Mouse (Mus musculus) mouse trophoblast stem cell (cell line): ENCODE data around the gene Rps27rt.
"Not testable (repeated sequence)": the region's sequence is repeated elsewhere in the genome, so short reads cannot be mapped to it uniquely, and the experiment has no call there.

Experiments
- in situ Hi-C, 2 experiments: fragments of 300-500 bp; cut with MseI, MboI; formaldehyde crosslinking; loops; 2 replicates in 1 of 2; 3 replicates in 1 of 2; pipeline ENCODE4 v1.15.1; 2025

The Rps27rt gene

DNA sequence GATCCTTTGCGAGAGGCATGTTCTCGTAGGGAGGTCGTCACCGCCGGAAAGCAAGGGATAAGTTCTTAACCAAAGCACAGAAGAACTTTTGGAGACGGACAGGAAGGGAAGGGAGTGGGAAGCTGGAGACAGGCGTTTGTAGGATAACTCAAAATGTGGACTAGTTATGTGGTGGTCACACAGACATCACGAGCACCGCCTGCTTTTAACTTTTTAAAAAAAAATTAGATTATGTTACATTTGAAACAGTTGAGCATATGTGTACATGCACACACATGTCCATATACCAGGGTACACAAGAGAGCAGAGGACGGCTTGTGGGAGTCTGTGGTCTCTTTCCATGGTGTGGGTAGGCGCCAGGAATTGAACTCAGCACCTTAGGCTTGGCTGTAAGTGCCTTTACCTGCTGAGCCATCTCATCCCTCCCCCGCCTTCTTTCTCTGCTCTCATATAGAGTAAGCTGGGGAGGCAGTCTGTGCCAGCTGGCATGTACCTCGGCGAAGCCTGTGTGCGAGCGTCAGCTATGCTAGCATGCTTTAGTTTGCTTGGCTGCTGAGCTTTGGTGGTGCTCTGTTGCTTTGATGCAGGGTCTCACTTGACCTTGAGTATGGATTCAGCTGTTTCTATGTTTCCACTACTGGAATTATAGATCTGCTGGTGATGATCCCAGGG, at the start of gene Rps27rt:
Rps27rt (minus strand) TSS at position 51 of the 672 bp plus-strand sequence.
- in situ Hi-C loops: no loop called here

DNA sequence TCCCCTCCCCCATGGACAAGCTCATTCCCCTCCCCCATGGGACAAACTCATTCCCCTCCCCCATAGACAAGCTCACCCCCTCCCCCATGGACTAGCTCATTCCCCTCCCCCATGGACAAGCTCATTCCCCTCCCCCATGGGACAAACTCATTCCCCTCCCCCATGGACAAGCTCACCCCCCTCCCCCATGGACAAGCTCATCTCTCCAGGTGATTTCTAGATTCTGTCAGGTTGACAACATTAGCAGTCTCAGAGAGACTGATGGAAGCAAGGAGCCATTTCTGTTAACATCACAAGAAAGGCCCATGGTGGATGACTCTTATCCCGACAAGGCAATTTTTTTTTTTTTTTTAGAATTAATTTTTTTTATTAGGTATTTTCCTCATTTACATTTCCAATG, 48.5 kb upstream of the Rps27rt start:
- in situ Hi-C loops: not testable (repeated sequence)

DNA sequence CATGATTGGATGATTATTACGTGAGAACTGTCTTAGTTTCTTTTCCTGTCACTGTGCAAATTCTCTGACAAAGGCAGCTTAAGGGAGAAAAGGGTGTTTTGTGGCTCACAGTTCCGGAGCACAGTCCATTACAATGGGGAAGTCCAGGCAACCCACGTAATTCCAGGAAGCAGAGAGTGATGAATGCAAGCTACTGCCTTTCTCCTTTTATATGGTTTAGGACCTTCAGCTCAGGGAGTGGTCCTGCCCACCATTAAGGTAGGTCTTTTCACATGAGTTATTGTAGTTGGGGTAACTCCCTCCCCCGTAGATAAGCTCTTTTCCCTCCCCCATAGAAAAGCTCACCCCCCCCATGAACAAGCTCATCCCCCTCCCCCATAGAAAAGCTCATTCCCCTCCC, 48.0 kb upstream of the Rps27rt start:
- in situ Hi-C loops: no loop called here

DNA sequence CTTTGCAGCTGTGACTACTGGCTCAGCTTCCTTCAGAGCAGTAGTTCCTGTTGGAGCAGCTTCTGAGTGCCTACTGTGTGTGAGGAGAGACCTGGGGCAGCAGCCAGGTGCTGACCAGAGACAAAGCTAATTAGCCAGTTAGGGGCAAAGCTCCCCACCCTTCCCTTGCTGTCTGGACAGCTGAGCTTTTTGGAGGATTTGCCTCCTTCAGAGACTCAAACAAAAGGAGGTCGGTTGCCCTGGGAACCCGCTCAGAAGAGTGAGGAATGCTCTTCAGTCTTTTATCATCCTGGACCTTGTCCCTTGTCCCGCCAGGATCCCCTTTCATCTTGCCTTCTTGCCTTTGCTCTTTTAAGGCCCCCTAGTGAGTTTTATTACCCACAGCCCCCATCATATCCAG, 46.8 kb upstream of the Rps27rt start:
- in situ Hi-C loops: no loop called here

DNA sequence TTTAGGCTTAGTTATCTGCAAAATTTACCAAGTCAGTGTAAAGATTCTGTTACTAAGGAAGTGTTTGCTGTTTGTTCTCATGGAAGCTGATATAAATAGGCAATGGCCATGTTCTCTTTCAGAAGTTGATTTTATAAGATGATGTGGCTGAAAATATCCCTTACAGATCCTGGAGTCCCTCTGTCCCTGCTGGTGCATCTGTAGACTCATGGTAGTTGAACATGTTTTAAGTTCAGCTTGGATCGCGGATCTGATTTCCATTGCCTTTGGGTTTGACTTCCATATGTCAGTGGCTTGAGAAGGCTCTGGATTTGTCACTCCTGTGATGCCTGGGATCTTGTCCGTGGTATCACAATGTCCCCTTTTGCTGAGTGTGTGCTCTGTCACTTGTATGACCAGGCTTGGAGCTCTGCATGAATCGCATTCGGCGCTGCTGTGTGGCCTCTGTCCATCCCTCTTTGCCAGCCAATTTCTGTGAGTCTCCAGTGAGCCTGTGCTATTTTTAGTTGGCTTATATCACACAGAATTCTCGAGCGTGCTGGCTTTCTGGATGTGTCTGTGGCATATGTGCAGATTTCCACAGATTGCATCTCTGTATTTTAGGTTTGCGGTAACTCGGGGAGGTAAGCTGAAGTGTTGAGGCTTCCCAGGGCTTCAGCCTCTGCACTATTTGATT, 41.3 kb upstream of the Rps27rt start:
- in situ Hi-C loops: no loop called here

DNA sequence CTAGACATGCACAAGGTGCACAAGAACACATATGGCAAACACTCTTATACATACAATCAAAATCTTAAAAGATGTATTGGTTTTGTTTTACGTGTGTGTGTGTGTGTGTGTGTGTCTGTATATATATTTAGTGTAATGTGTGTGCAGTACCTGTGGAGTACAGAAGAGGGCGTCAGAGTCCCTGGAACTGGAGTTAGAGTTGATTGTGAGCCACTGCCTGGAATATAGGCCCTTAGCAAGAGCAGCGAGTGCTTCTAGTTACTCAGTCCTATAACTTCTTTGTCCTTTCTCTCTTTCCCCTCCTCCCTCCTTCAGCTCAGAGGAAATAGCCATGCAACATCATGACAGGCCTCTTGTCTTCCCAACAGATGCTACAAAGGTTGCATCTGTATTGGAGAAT, 40.6 kb upstream of the Rps27rt start:
- in situ Hi-C loops: no loop called here

DNA sequence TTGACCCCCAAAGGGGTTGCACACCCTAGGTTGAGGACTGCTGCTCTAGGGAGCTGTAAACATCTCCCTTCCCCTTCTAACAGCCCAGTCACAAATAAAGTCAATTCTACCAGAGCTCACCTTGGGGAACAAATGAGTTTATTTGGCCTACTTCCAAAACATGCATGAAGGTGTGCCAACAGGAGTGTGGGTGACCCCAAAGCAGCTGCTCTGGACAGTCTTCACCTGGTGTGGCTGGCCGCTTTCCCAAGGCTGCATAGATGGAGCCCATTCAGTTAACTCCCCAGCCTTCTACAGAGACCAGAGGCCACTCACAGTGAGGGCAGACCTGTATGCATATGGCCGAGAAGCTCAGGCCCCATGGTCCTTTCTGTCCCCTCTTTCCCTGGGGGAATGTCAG, 38.9 kb upstream of the Rps27rt start:
- in situ Hi-C loops: no loop called here

DNA sequence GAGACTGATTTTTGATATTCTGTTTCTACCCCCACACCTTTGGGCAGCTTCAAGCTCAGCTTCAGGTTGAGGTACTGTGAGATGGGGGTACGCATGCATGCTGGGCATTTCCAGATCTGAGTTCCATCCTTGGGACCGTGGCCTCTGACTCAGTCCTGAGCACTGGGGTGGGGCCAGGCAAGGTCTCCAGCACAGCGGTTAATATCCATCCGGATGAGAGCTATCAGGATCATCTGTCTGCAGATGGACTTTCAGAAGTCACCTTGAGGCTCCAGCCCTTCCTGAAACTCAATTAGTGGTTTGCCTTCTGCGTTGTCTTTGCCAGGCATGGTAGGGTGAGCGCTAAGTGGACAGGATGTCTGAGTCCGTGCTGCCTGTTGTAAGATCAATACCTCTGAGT, 37.6 kb upstream of the Rps27rt start:
- in situ Hi-C loops: no loop called here

DNA sequence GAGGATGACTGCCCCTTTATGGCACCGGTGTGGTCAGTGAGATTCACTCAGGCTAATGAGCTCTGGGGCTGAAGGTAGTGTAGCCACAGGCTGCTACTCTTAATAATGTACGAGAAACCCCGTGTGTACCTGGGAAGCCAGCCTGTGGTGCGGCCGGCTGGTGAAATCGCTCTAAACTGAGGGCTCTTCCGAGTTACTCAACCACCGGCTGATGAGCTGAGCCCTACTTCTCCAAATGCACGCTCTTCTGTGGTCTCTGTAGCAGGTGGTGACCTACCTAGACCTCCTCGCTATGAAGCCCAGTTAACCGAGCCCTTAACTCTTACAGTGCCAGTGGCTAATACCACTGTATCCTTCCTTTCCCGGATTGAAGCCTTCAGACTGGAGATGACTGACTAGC, 29.8 kb upstream of the Rps27rt start:
- in situ Hi-C loops: no loop called here

DNA sequence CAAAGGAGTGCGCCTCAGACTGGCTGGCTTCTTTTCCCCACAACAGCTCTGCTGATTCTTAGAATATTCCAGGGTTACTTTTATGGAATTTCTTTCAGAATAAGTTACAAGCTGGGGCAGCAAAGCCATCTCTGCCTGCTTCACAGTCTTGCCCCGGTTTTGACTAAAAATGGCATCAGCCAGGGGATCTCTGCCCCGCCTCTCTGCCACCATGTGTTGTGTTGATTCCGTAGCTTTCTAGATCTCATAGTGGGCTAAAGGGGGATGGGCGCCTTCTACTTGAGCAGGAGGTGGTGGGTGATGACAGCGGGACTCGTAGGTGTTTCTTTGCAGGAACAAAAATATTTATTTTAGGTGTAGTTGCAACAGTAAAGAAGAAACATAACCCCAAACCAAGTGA, 25.7 kb upstream of the Rps27rt start:
- in situ Hi-C loops: no loop called here

DNA sequence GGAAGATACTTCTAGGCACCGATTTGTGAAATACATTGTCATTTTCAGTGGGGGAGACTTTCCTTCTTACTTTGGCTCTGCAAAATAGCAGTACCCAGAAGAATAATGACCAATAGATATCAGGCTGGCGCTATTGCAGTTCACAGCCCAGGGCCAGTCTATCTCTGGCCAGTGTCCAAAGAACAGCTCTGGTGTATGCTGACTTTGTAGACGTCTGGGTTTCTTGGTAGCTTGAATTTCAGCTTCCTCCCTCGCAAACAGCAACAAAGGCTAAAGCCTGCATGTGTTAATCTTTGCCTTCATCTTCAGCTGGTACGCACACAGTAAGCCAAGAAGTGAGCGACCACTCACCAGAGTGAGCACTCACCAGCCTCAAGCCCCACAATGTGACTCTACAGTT, 25.2 kb upstream of the Rps27rt start:
- in situ Hi-C loops: no loop called here

DNA sequence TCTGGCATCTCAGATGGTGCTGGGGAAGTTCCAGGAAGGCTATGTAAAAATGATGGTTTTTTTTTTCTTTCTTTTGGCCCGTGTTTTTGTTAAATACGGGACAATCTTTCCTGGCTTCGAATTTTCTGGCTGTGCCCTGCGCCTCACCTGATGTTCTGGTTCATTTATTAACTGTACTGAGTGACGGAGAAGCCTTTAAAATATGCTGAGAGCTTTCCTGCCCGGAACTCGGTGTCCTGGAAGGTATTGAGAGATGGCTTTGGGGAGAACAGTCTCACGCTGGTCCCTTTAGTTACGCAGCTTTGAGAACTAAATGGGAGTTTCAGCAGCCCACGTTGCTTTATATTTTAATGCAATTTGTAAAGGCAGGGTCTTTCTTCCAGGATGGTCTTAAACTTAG, 22.9 kb upstream of the Rps27rt start:
- in situ Hi-C loops: no loop called here

DNA sequence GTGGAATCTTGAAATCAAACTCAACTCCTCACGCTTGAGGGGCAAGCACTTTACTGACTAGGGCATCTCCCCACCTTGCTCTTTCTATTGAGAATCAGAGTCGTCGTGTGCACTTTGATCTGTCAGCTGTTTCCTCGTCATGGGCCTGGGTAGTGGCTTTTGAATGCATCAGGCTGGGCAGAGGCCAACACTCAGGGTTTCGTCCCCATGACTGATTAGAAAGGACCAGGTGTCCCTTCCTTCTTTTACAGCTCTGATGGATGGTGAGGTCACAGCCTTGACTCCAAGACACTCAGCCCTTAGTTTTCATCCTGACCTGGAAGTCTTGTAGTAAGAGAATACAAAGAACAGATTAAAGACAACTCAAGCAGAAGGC, 17.2 kb upstream of the Rps27rt start:
- in situ Hi-C loops: no loop called here

DNA sequence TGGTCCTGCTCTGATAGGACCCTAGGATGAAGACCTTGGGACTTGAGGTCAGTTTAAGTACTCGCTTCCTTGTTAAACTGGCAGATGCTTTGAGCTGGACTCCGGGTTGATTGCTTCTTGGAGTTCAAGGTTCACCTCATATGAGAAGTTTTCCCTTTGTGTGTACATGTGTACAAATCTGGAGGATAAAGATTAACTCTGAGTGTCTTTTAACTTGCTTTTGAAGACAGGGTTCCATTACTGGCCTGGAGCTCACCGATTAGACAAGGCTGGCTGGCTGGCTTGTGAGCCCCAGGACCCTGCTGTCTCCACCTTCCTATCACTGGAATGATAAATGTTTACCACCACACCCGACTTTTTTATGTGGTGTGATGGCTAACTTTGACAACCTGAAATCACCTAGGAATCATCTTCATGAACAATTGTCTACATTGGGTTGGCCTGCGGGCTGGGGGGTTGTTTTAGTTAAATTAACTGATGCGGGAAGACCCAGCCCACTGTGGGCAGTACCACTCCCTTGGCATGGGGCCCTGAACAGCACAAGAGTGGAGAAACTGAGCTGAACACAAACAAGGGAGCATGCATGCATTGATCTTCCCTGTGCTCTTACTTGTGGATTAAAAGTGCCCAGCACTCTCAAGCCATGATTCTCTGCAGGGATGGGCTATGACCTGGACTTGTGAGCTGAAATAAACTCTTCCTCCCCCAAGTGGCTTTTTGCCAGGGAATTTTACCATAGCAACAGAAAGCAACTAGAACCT, 16.7 kb upstream of the Rps27rt start:
- in situ Hi-C loops: no loop called here

DNA sequence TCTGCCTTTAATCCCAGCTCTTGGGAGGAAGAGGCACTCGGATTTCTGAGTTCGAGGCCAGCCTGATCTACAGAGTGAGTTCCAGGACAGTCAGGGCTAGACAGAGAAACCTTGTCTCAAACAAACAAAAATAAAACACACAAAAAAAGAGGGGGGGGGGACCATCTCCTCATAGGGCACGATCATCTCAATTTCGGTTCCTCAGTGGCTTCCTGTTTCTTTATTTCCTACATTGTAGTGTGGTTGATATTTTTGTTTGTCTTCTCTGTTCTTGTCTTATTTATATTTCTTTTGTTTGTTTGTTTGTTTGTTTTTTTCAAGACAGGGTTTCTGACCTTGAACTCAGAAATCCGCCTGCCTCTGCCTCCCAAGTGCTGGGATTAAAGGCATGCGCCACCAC, 13.9 kb upstream of the Rps27rt start:
- in situ Hi-C loops: no loop called here

DNA sequence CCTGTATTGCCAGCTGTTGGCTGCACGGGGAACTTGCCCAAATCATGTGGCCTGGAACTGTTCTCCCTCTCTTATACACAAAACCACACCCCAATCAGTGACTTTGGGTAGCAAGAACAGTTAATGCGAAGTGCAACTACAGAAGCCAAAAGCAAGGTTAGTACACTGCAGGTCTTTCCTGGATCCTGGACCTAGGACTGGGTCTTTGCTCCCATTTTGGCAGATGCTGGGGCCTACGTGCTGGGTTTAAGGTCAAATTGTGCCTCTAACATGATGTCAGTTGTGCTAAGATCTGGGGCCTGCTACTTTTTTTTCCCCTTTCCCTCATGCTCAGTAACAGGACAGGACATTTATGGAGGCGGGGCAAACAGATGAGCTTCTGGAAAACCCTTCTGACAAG, 13.2 kb upstream of the Rps27rt start:
- in situ Hi-C loops: no loop called here

DNA sequence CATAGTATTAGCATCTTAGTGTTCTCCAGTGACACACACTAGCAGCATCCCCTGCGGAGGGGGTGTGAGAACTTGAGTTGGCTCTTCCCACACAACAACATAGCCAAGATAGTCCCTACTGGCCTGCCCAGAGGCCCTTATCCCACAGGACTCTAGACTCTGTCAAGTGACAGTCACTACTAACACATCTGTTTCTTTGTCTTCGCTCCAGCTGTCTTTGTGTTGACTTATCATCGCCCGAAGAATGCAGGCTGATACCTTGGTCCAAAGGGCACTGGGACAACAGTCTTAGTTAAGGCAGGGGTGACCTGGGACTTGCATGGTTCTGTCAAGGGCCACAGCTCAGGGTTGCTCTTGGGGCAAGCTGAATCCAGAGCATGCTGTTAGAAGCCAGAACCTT, 12.7 kb upstream of the Rps27rt start:
- in situ Hi-C loops: no loop called here

DNA sequence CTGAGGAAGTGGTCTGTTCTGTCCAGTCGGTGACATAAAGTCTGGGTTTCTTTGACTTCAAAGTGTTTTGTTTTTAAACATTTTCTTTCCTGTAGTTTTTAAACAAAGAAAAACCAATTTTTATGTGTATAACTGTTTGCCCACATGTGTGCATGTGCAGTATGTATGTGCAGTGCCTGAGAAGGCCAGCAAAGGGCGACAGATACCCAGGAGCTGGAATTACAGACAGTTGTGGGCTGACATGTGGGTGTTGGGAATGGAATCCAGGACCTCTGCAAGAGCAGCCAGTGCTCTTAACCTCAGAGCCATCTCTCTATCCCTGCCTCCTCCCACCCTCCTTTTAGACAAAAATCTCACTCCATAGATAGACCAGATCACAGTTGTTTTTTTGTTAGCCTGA, 10.0 kb upstream of the Rps27rt start:
- in situ Hi-C loops: no loop called here

DNA sequence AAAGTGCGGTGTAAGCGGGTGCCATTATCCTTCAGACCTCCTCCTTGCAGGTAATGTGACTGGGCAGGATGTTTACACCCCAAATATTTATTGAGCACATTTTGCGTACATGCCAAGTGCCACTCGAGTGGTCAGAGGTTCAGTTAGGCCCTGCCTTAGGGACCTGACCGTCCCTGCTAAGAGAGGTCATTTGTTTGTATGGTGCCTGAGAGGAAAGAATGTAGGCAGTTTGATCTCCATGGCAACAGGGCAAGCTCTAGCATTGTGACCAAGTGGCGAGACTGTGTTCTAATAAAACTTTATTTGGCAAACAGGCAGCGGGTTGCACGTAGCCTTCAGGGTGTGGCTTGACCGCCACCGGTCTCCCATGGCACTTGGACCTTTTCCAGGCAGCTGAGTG, 7.9 kb upstream of the Rps27rt start:
- in situ Hi-C loops: no loop called here

DNA sequence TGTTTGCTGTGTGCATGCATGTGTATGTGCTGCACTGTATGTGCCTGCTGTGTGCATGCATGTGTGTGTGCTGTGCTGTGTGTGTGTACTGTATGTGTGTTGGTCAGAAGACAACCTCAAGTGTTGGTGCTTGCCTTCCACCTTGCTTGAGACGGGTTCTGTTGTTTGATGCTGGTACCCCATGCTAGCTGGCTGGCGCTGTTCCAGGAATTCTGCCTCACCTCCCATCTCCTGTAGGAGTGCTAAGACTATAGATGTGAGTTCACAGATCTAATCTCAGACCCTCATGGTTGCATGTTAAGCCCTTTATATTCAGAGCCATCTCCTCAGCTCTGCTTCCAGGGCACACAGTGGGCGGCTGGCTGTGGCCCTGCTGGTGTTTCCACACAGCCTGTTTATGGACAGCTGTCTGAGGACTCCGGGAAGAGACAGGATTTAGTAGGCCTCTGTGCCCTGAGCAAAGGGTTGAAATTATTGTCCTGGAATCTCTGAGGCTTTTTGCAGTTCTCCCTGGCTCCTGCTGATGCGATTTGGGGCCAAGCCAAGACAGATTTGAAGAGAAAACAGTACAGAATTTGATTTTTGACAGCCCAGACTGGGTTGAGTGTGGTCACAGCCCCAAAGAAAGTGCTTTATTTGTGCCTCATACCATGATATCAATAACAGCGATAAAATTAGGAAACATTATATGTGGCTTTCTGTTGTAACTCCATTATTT, 6.2 kb upstream of the Rps27rt start:
- in situ Hi-C loops: no loop called here

DNA sequence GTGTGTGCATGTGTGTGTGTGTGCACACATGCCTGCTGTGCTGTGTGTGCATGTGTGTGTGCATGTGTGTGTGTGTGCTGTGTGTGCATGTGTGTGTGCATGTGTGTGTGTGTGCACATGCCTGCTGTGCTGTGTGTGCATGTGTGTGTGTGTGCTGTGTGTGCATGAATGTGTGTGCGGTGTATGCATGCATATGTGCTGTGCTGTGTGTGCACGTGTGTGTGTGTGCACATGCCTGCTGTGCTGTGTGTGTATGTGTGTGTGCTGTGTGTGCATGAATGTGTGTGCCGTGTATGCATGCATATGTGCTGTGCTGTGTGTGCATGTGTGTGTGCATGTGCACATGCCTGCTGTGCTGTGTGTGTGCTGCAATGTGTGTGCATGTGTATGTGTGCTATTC, 5.5 kb upstream of the Rps27rt start:
- in situ Hi-C loops: no loop called here

DNA sequence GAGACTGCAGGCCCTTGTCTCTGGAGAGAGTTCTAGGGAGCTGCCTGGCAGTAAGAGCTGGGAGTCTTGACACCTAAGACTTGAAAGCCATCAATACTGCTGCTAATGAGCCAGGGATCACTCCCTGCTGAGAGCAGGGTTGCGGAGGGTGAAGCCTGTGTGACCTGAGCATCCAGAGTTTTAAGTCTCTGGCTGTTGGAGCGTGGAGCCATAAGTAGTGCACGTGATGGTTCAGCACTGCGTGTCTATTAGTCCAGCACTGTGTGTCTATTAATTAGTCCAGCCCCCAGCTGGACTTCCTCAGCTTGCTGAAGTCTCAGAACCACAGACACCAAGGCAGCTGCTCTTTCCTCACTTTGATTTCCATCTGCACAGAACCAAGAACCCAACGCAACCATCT, 3.8 kb upstream of the Rps27rt start:
- in situ Hi-C loops: no loop called here
